Mouse (Mus musculus): ENCODE results near the gene Sema5b. TPM values are rescaled to one million over a fixed set of nuclear protein-coding genes. Genes with fewer than 3 reads are reported as not detected.

Gene Sema5b
- total and polyA plus RNA-seq, 3 experiments: not detected

GRCm38 (mm10) chr16:35601426-35601825 is 60.5 kb downstream of the Sema5b start:
- Histone ChIP-seq H3K27me3 (ENCODE audit: control insufficient read depth in 1 of 2, insufficient read depth in 2 of 2, low read length in 2 of 2) (no peaks in the 10 kb centered on the region), H3K9me3 (replicated peaks; ENCODE audit: insufficient read depth, low read length) (no peaks in the 10 kb centered on the region), H3K36me3 (ENCODE audit: control insufficient read depth in 1 of 2, insufficient read depth in 2 of 2, low read length in 2 of 2) (no peaks in the 10 kb centered on the region), H3K9ac (ENCODE audit: control insufficient read depth, low read depth, low read length, poor library complexity, severe bottlenecking) (no peak overlapping the region), H3K79me2 (ENCODE audit: control insufficient read depth, insufficient read depth, low read length, poor library complexity) (no peaks in the 10 kb centered on the region), H3K27ac (ENCODE audit: control insufficient read depth, low read depth, low read length) (no peak overlapping the region), H3K4me3 (ENCODE audit: control insufficient read depth in 1 of 2, insufficient read depth in 1 of 2, low read depth in 2 of 2, low read length in 2 of 2) (no peak overlapping the region), H3K4me1 (ENCODE audit: control insufficient read depth in 1 of 2, insufficient read depth in 2 of 2, low read length in 2 of 2) (no peaks in the 10 kb centered on the region)
- DNase-seq (ENCODE audit: low read depth, low spot score): no peak
- TF ChIP-seq ZKSCAN1 (IDR thresholded peaks at IDR 0.05; ENCODE audit: low read depth, low read length): no peak
- no peak for TF ChIP-seq CHD1 (IDR thresholded peaks at IDR 0.05; ENCODE audit: low read depth, low read length)
- no peak for TF ChIP-seq POLR2AphosphoS2 (IDR thresholded peaks at IDR 0.05; ENCODE audit: low read length)
- no peak for TF ChIP-seq JUND (IDR thresholded peaks at IDR 0.05; ENCODE audit: low read depth, low read length)
- TF ChIP-seq RCOR1 (IDR thresholded peaks at IDR 0.05; ENCODE audit: low read depth, low read length): no peak
- TF ChIP-seq MAFK (IDR thresholded peaks at IDR 0.05; ENCODE audit: borderline replicate concordance, low read depth, low read length): no peak
- no peak for TF ChIP-seq ZC3H11A (IDR thresholded peaks at IDR 0.05; ENCODE audit: low read depth, low read length)
- TF ChIP-seq MYC (IDR thresholded peaks at IDR 0.05; ENCODE audit: low read depth, low read length): no peak
- TF ChIP-seq E2F4 (IDR thresholded peaks at IDR 0.05; ENCODE audit: borderline replicate concordance, low read depth, low read length): no peak
- TF ChIP-seq USF2 (IDR thresholded peaks at IDR 0.05; ENCODE audit: borderline replicate concordance in 1 of 2, insufficient read depth in 1 of 2, low read depth in 1 of 2, low read length in 2 of 2): no peak
- TF ChIP-seq CHD2 (IDR thresholded peaks at IDR 0.05; ENCODE audit: low read length): no peak
- TF ChIP-seq USF1 (IDR thresholded peaks at IDR 0.05; ENCODE audit: low read depth, low read length): no peak
- TF ChIP-seq SMC3 (IDR thresholded peaks at IDR 0.05; ENCODE audit: low read depth, low read length): no peak
- TF ChIP-seq ZNF384 (IDR thresholded peaks at IDR 0.05; ENCODE audit: low read depth, low read length): no peak

GRCm38 (mm10) chr16:35602529-35602928 is 61.6 kb downstream of the Sema5b start:
- Histone ChIP-seq H3K4me1 (ENCODE audit: control insufficient read depth in 1 of 2, insufficient read depth in 2 of 2, low read length in 2 of 2) (no peaks in the 10 kb centered on the region), H3K36me3 (ENCODE audit: control insufficient read depth in 1 of 2, insufficient read depth in 2 of 2, low read length in 2 of 2) (no peaks in the 10 kb centered on the region), H3K9me3 (replicated peaks; ENCODE audit: insufficient read depth, low read length) (no peaks in the 10 kb centered on the region), H3K4me3 (ENCODE audit: control insufficient read depth in 1 of 2, insufficient read depth in 1 of 2, low read depth in 2 of 2, low read length in 2 of 2) (no peak overlapping the region), H3K79me2 (ENCODE audit: control insufficient read depth, insufficient read depth, low read length, poor library complexity) (no peaks in the 10 kb centered on the region), H3K27me3 (ENCODE audit: control insufficient read depth in 1 of 2, insufficient read depth in 2 of 2, low read length in 2 of 2) (no peaks in the 10 kb centered on the region; a peak in 1 of 4 replicates), H3K9ac (ENCODE audit: control insufficient read depth, low read depth, low read length, poor library complexity, severe bottlenecking) (no peak overlapping the region), H3K27ac (ENCODE audit: control insufficient read depth, low read depth, low read length) (no peak overlapping the region)
- DNase-seq (ENCODE audit: low read depth, low spot score): no peak
- TF ChIP-seq MEF2A (IDR thresholded peaks at IDR 0.05; ENCODE audit: extremely low read depth, insufficient replicate concordance, low read depth, low read length, poor library complexity, severe bottlenecking) (no peak), ZMIZ1 (IDR thresholded peaks at IDR 0.05; ENCODE audit: low read depth, low read length) (no peak), MAZ (IDR thresholded peaks at IDR 0.05; ENCODE audit: low read depth, low read length) (no peak), ELF1 (IDR thresholded peaks at IDR 0.05; ENCODE audit: low read depth, low read length) (no peak), JUND (IDR thresholded peaks at IDR 0.05; ENCODE audit: low read depth, low read length) (no peak), RAD21 (IDR thresholded peaks at IDR 0.05; ENCODE audit: low read depth, low read length) (no peak), MAX (IDR thresholded peaks at IDR 0.05; ENCODE audit: low read length) (no peak), UBTF (IDR thresholded peaks at IDR 0.05; ENCODE audit: borderline replicate concordance, insufficient read depth, low read depth, low read length) (no peak)
